Mouse (Mus musculus): Measurements from ENCODE around the gene D930048N14Rik. TPM values are rescaled to one million over a fixed set of nuclear protein-coding genes. Genes with fewer than 3 reads are reported as not detected.
"Not testable (repeated sequence)": the region's sequence is repeated elsewhere in the genome, so short reads cannot be mapped to it uniquely, and the experiment has no call there.

D930048N14Rik gene
- total RNA-seq, 2 experiments from 2014 or later: 1.8 to 1.9 TPM

DNA sequence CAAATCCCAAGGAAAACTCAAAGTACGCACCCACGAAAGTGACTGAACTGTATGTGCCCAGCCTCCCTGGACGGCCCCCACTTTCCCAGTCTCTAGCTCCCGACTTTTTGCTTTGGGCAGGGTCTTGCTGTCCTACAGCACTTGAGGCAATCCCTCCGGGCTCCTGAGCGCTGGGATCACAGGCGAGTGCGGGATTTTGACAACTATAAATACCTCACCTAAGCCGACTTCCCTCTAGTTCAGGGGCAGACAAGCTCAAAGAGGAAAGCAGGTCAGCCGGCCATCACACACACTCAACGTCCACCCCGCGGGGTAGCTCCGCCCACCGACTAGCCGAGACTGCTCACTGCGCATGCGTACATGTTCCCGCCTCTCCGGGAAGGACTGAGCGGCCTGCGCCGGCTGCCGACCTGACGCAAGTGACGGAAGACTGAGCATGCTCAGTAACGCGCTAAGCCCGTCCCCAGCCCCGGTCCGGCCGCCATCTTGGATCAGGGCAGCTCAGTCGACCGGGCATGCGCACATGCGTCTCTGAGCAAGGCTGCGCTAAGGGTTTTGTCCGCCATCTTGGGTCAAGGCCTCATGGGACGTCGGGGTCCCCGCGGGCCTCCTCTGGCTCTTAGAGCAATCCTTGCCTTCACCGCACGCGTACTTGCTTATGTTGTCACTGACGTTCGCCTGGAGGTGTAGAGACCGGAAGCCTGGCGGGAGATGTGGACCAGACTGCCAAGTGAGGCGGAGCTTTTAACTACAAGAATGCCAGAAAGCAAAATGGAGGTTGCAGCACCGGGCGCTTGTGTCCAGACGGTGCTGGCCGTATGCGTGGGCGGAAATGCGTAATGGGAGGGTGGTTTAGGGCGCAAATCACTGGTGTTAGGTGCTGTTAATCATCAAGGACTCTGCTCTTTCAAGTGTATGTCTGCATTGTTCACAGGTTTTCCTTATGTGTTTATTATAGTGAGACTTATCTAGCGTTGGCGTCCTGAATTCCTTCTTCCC, 37.9 kb downstream of the D930048N14Rik start, which contains the start of gene 0610009B22Rik:
Gene 0610009B22Rik (minus strand): TSS at position 545 of the 999 bp plus-strand sequence.
- DNase-seq (ENCODE audit: extremely low spot score in 1 of 2, low spot score in 2 of 2): peak; percentile 100
- H3K27ac ChIP-seq: peak within 1 kb of the TSS; percentile 100
- peak within 1 kb of the TSS; percentile 71 for H3K4me3 ChIP-seq
- intact Hi-C loops (cut with DNase I): loop anchor here (5.0 kb wide), 1 partner anchor 544 kb away; the partner anchor contains the start of gene Skp1a
- TF ChIP-seq CTCF (IDR thresholded peaks at IDR 0.05): no peak

DNA sequence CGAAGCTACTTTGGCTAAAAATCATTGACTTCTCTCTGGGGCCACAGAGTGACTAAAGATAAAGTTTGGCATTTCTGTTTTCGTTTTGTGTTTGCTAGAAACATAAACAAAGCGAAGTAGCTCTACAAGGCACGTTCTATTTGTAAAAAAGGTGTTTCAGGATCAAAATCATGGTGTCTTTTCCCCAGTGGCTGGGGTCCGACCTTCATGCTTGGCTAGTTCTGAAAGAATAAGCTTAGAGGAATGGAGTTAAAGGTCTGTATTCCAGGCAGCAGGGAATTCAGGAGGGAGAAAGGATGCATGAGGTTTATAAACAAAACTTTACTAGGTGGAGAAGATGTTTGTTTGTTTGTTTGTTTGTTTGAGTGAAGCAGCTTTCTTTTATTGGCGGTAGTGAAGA, 38.6 kb downstream of the D930048N14Rik start:
- DNase-seq (ENCODE audit: extremely low spot score in 1 of 2, low spot score in 2 of 2): no peak
- Histone ChIP-seq H3K4me3 (peak overlapping the region; percentile 71), H3K27ac (peak overlapping the region; percentile 100)
- TF ChIP-seq CTCF (IDR thresholded peaks at IDR 0.05): no peak
- intact Hi-C loops (cut with DNase I): loop anchor here (5.0 kb wide), 1 partner anchor 543 kb away; the partner anchor contains the start of gene Skp1a

DNA sequence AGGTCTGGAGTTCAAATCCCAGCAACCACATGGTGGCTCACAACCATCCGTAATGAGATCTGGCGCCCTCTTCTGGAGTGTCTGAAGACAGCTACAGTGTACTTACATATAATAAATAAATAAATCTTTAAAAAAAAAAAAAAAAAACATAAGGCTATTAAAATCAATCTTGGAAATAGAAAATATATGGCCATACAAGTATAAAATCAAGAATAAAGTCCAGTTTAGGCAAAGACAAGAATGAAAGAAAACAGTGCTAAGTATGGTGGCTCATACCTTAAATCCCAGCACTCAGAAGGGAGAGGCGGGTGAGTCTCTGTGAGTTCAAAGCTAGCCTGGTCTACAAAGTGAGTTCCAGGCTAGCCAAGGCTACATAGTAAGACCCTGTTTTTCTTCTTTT, 39.8 kb downstream of the D930048N14Rik start:
- DNase-seq (ENCODE audit: extremely low spot score in 1 of 2, low spot score in 2 of 2); H3K4me3 ChIP-seq; intact Hi-C loops (cut with DNase I); H3K27ac ChIP-seq: not testable (repeated sequence)

DNA sequence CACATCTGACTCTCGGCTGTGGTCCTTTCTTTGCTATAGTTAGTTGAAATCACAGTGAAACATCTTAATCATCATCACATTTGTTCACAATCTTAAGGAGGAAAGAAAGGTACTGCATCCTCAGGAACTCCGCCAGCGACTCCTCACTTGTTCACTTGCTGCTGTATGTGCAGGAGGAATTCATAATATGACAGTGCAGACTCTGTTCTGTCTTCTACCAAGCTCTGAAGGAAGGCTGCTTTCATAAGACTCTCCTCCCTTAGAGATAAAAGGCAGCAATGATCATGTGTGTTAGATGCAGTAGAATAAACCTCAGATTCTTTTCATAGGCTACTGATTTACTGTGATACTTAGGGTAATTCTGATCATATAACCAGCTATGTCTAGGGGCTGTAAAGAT, 44.2 kb downstream of the D930048N14Rik start:
- Histone ChIP-seq H3K4me3 (no peak overlapping the region), H3K27ac (no peak overlapping the region)
- intact Hi-C loops (cut with DNase I): no loop called here
- no peak for DNase-seq (ENCODE audit: extremely low spot score in 1 of 2, low spot score in 2 of 2)
- TF ChIP-seq CTCF (IDR thresholded peaks at IDR 0.05): no peak

DNA sequence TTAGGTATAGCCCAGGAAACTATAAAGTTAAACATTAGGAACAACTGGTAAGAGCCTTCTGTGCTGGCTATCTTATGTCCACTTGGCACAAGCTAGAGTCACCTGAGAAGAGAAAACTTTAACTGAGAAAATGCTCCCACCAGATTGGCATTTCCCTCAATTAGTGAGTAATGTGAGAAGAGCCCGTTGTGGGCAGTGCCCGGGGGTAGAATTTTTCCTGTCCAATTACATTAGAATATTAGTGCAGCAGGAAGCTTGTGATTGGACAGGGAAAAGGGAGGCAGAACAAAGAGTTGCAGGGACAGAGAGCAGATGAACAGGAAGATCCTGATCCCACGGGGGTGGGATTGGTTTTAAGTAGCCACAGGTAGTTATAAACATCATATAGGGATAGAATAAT, 52.1 kb downstream of the D930048N14Rik start:
- TF ChIP-seq CTCF (IDR thresholded peaks at IDR 0.05): no peak
- intact Hi-C loops (cut with DNase I): loop anchor here (10.0 kb wide), 1 partner anchor 282 kb away; no protein-coding TSS in a partner anchor
- DNase-seq (ENCODE audit: extremely low spot score in 1 of 2, low spot score in 2 of 2): no peak
- no peak overlapping the region for H3K27ac ChIP-seq
- no peak overlapping the region for H3K4me3 ChIP-seq

DNA sequence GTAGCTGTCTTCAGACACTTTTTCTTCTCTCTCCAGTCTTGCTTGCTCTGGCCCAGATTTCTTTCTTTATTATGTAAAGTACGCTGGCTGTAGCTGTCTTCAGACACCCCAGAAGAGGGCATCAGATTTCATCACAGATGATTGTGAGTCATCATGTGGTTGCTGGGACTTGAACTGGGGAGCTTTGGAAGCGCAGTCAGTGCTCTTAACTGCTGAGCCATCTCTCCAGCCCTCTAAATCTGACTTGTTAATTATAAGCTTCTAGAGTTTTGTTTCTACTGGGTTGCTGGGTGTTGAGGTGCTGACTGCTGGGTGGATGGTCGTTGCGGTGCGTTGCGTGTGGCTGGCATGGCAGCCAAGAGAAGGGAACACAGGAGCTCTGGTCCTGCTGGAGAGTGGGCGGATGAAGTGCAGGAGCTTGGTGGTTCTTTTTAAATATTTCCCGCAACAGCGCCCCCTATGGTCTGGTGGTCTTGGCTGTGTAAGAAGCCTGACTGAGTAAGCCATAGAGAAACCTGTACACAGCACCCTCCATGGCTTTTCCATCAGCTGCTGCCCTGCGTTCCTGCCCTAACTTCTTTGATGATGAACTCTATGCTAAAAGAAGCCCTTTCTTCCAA, 52.7 kb downstream of the D930048N14Rik start:
- intact Hi-C loops (cut with DNase I): loop anchor here (10.0 kb wide), 1 partner anchor 281 kb away; no protein-coding TSS in a partner anchor
- H3K4me3 ChIP-seq: no peak overlapping the region
- no peak overlapping the region for H3K27ac ChIP-seq
- peak; percentile 38 for TF ChIP-seq CTCF (IDR thresholded peaks at IDR 0.05)
- no peak for DNase-seq (ENCODE audit: extremely low spot score in 1 of 2, low spot score in 2 of 2)

DNA sequence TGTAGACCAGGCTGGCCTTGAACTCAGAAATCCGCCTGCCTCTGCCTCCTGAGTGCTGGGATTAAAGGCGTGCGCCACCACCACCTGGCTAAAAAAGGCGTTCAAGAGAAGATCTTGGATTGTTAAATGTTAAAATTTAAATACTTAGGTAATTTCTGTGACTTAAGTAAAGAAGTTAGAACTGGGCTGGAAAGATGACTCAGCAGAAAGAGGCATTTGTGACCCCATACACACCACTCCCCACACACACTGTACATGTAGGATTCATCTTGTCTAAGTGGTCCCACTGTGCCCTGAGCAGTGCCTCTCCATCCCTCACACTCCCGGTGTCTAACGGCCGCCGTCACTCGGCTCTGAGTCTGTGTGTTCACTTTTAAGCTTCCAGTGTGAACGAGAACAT, 55.7 kb downstream of the D930048N14Rik start:
- DNase-seq (ENCODE audit: extremely low spot score in 1 of 2, low spot score in 2 of 2): no peak
- Histone ChIP-seq H3K4me3 (no peak overlapping the region), H3K27ac (no peak overlapping the region)
- intact Hi-C loops (cut with DNase I): loop anchor here (10.0 kb wide), 1 partner anchor 278 kb away; no protein-coding TSS in a partner anchor
- no peak for TF ChIP-seq CTCF (IDR thresholded peaks at IDR 0.05)

DNA sequence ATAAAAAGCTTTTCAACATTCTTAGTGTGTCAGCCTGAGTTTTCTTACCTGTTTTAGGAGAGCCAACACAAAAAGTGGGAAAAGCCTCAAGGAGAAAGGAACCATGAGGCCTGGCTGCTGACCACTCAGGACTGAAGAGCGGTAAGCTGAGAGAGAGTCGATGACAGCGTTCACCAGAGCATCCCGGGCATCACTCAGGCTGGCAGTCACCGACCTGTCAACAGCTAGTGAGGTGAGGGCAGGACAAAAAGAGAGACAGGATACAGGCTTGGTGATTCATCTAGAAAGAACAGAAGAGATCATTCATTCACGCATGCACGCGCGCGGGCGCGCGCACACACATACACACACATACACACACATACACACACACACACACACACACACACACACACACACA, 56.3 kb downstream of the D930048N14Rik start:
- DNase-seq (ENCODE audit: extremely low spot score in 1 of 2, low spot score in 2 of 2): no peak
- no peak overlapping the region for H3K27ac ChIP-seq
- no peak for TF ChIP-seq CTCF (IDR thresholded peaks at IDR 0.05)
- intact Hi-C loops (cut with DNase I): loop anchor here (10.0 kb wide), 1 partner anchor 278 kb away; no protein-coding TSS in a partner anchor
- H3K4me3 ChIP-seq: no peak overlapping the region

Other genes starting within 250 kb of the D930048N14Rik start
- gene Phykpl, start 66.2 kb upstream of the D930048N14Rik start, total RNA-seq (2021): 1 to 10 TPM; 7.8 to 8.2 TPM
- gene Hnrnpab, start 44.1 kb upstream of the D930048N14Rik start, total RNA-seq (2021): 100 to 1,000 TPM; 120 to 127 TPM
- gene Nhp2, start 31.2 kb upstream of the D930048N14Rik start, total RNA-seq (2021): 10 to 100 TPM; 45.0 to 46.2 TPM
- gene Rmnd5b, start 15.1 kb upstream of the D930048N14Rik start, total RNA-seq (2021): 10 to 100 TPM; 56.1 to 61.9 TPM
- gene N4bp3, start 112 bp upstream of the D930048N14Rik start, total RNA-seq (2021): 10 to 100 TPM; 10.4 to 14.3 TPM
- gene 0610009B22Rik, start 37.9 kb downstream of the D930048N14Rik start, total RNA-seq (2021): 10 to 100 TPM; 32.4 to 35.2 TPM
- 10 to 100 TPM; 21.0 to 21.2 TPM for gene Sec24a, start 112.7 kb downstream of the D930048N14Rik start, total RNA-seq (2021)
- gene Sar1b, start 112.7 kb downstream of the D930048N14Rik start, total RNA-seq (2021): 10 to 100 TPM; 61.0 to 65.0 TPM
- gene Jade2, start 206.7 kb downstream of the D930048N14Rik start, total RNA-seq (2021): 10 to 100 TPM; 49.6 to 60.3 TPM